Mouse (Mus musculus) layer of hippocampus, postnatal 10 days (tissue): ENCODE data around the gene Krtap31-2. TPM values are rescaled to one million over a fixed set of nuclear protein-coding genes. Genes with fewer than 3 reads are reported as not detected.

ENCODE experiments used
- DNase-seq, 2 experiments: peaks; one replicate each; pipeline ENCODE4 v3.0.0; 2021; ENCODE audit warnings: low spot score in 2 of 2
- long read RNA-seq: library from polyadenylated mRNA; stranded (forward); transcript quantifications from one replicate; pipeline ENCODE4 v2.0.0, GENCODE M21; 2023
- total RNA-seq, 2 experiments: library from RNA; stranded (reverse); gene quantifications; 2 replicates each; pipeline ENCODE4 v1.2.3; 2021

The Krtap31-2 gene
- total RNA-seq = not detected
- long read RNA-seq = 0 reads

- no peak for DNase-seq
Observed at GRCm38 (mm10) chr11:99935991-99936390, at the start of gene Krtap31-2. Gene Krtap31-2 (plus strand): TSS chr11:99936291.

- DNase-seq = no peak
Observed at GRCm38 (mm10) chr11:99907620-99908019, 28.5 kb upstream of the Krtap31-2 start, which contains the start of gene Krtap31-1. Gene Krtap31-1 (plus strand): TSS chr11:99907920.

- DNase-seq = no peak
Observed at GRCm38 (mm10) chr11:99914451-99914850, 21.6 kb upstream of the Krtap31-2 start, which contains the start of gene Gm11565. Gene Gm11565 (plus strand): TSS chr11:99914751.

- DNase-seq = no peak
Observed at GRCm38 (mm10) chr11:99937751-99938264, 1.7 kb downstream of the Krtap31-2 start.

GRCm38 (mm10) chr11:99948175-99948574, 12.1 kb downstream of the Krtap31-2 start, which contains the start of gene Krtap9-5:
Gene Krtap9-5 (plus strand): TSS chr11:99948475.
- no peak for DNase-seq

GRCm38 (mm10) chr11:99964213-99964612, 28.1 kb downstream of the Krtap31-2 start:
- no peak for DNase-seq

GRCm38 (mm10) chr11:99965961-99966360, 29.9 kb downstream of the Krtap31-2 start:
- DNase-seq = no peak

- no peak for DNase-seq
Observed at GRCm38 (mm10) chr11:99978953-99979352, 42.9 kb downstream of the Krtap31-2 start, which contains the start of gene Krtap29-1. Gene Krtap29-1 (minus strand): TSS chr11:99979053.

GRCm38 (mm10) chr11:99982731-99983130, 46.6 kb downstream of the Krtap31-2 start:
- no peak for DNase-seq

- no peak for DNase-seq
Observed at GRCm38 (mm10) chr11:99983442-99983841, 47.4 kb downstream of the Krtap31-2 start.

GRCm38 (mm10) chr11:99985291-99986092, 49.4 kb downstream of the Krtap31-2 start:
- peak; percentile 62 to 68 for DNase-seq

GRCm38 (mm10) chr11:99986180-99986647, 50.1 kb downstream of the Krtap31-2 start, which contains the start of gene Krtap16-1:
Gene Krtap16-1 (minus strand): TSS chr11:99986597.
- DNase-seq = no peak

Other genes with a start within 250 kb of the Krtap31-2 start
- not detected for gene Gm14190, start 245.6 kb upstream of the Krtap31-2 start, total RNA-seq
- gene Gm14180, start 202.0 kb upstream of the Krtap31-2 start, total RNA-seq = not detected
- gene Gm11595, start 163.4 kb upstream of the Krtap31-2 start, total RNA-seq = not detected
- gene Krtap4-8, start 155.6 kb upstream of the Krtap31-2 start, total RNA-seq = not detected
- gene Krtap4-9, start 151.1 kb upstream of the Krtap31-2 start, total RNA-seq = not detected
- not detected for gene Gm11596, start 142.8 kb upstream of the Krtap31-2 start, total RNA-seq
- not detected for gene Gm11569, start 137.4 kb upstream of the Krtap31-2 start, total RNA-seq
- gene Gm11554, start 131.8 kb upstream of the Krtap31-2 start, total RNA-seq = not detected
- not detected for gene Krtap4-13, start 126.4 kb upstream of the Krtap31-2 start, total RNA-seq
- gene Gm11564, start 120.6 kb upstream of the Krtap31-2 start, total RNA-seq = not detected
- not detected for gene 2300003K06Rik, start 98.2 kb upstream of the Krtap31-2 start, total RNA-seq
- gene Krtap4-16, start 84.7 kb upstream of the Krtap31-2 start, total RNA-seq = not detected
- not detected for gene Gm11568, start 78.4 kb upstream of the Krtap31-2 start, total RNA-seq
- not detected for gene Gm11559, start 71.8 kb upstream of the Krtap31-2 start, total RNA-seq
- not detected for gene Krtap9-1, start 62.9 kb upstream of the Krtap31-2 start, total RNA-seq
- gene Gm11567, start 57.1 kb upstream of the Krtap31-2 start, total RNA-seq = not detected
- not detected for gene Krtap31-1, start 28.4 kb upstream of the Krtap31-2 start, total RNA-seq
- gene Gm11565, start 21.5 kb upstream of the Krtap31-2 start, total RNA-seq = not detected
- not detected for gene Krtap9-5, start 12.2 kb downstream of the Krtap31-2 start, total RNA-seq
- not detected for gene Krtap29-1, start 42.8 kb downstream of the Krtap31-2 start, total RNA-seq
- not detected for gene Krtap16-1, start 50.3 kb downstream of the Krtap31-2 start, total RNA-seq
- gene Krtap17-1, start 57.7 kb downstream of the Krtap31-2 start, total RNA-seq = not detected
- not detected for gene Krt33a, start 79.9 kb downstream of the Krtap31-2 start, total RNA-seq
- gene Krt33b, start 93.6 kb downstream of the Krtap31-2 start, total RNA-seq = not detected
- not detected for gene Krt34, start 105.3 kb downstream of the Krtap31-2 start, total RNA-seq
- not detected for gene Krt31, start 114.3 kb downstream of the Krtap31-2 start, total RNA-seq
- not detected for gene Krt32, start 151.9 kb downstream of the Krtap31-2 start, total RNA-seq
- not detected for gene Krt35, start 159.9 kb downstream of the Krtap31-2 start, total RNA-seq
- not detected for gene Krt36, start 169.3 kb downstream of the Krtap31-2 start, total RNA-seq
- not detected for gene Krt13, start 185.3 kb downstream of the Krtap31-2 start, total RNA-seq
- 1 to 10 TPM; 1.1 to 1.5 TPM for gene Krt15, start 199.6 kb downstream of the Krtap31-2 start, total RNA-seq
- gene Krt19, start 212.4 kb downstream of the Krtap31-2 start, total RNA-seq = 1 to 10 TPM in 1 of 2 experiments, under 1 TPM in 1; 0.64 to 1.0 TPM